23 mouse cellular contexts compared by ENCODE assay signal in the genomic region with DNA sequence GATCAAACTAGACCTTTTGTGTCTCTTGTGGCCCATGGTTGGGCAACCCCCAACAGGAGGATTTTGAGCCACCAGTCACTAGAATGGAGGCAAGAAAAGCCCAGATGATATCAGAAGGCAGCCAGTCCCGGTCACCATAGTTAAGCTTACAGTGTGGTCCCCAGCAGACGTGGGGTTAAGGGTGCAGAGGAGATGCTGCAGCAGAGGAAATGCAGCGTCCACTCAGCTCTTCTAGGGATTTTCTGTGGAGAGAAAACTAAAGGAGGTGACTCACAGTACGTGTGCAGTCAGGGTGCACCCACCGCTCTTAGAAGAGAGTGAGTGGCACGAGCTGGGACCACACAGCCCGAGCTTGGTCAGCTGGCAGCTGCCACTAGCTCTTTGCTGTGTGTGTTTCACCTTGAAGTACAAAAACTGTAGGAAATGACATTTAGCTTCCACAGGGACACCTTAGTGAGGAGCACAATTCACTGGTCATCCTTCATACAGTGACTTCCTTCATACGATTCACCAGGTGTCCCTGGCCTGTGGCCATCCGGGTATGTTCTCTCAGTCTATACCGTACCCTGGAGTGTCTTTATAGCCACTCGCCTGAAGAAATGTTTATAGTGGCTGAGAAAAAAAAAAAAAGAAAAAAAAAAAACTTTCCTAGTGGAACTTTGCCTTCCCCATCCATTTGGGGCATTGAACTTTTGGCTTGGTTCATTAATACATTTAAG. TPM values are rescaled to one million over a fixed set of nuclear protein-coding genes. Genes with fewer than 3 reads are reported as not detected.
DNase-seq lines count a peak whose midpoint lies in the region; ATAC-seq and TF ChIP-seq lines count a peak whose summit lies in the region.
"Had no signal": no experiment of that assay in that cellular context is flagged by ENCODE, and none has a peak within 500 bp of the region (broad histone marks: within the 10 kb centered on the region; RNA-seq: fewer than 3 reads in every experiment).

No protein-coding gene starts in this region.

- peaks cover 12% of the 10 kb centered on the region for H3K4me1 ChIP-seq in hindbrain, embryonic 16.5 days (ENCODE audit: control insufficient read depth, insufficient read depth, low read depth, low read length)
- H3K4me1 ChIP-seq in limb, embryonic 13.5 days: peaks cover 59% of the 10 kb centered on the region
- H3K4me1 ChIP-seq in forebrain, embryonic 10.5 days: peaks cover 7% of the 10 kb centered on the region

- H3K4me2 ChIP-seq in hindbrain, embryonic 16.5 days (ENCODE audit: low read length): no peak overlapping the region
- no peak overlapping the region for H3K4me2 ChIP-seq in limb, embryonic 13.5 days (replicated peaks)

- no peak for TF ChIP-seq CTCF in left cerebral cortex, adult 2 months (IDR thresholded peaks at IDR 0.05)

- H3K4me3 ChIP-seq in left cerebral cortex, adult 2 months: no peak overlapping the region
- H3K4me3 ChIP-seq in hindbrain, embryonic 16.5 days (ENCODE audit: low read length): no peak overlapping the region
- no peak overlapping the region for H3K4me3 ChIP-seq in limb, embryonic 13.5 days
- no peak overlapping the region for H3K4me3 ChIP-seq in forebrain, embryonic 10.5 days
- H3K4me3 ChIP-seq: intestine, embryonic 15.5 days; kidney, embryonic 15.5 days; liver, embryonic 13.5 days had no signal

- ATAC-seq in hindbrain, embryonic 16.5 days: no peak
- ATAC-seq in limb, embryonic 13.5 days (ENCODE audit: low FRiP score, low read depth): no peak
- ATAC-seq: forebrain, embryonic 14.5 days; intestine, embryonic 15.5 days had no signal

- no peaks in the 10 kb centered on the region for H3K27me3 ChIP-seq in hindbrain, embryonic 16.5 days (replicated peaks; ENCODE audit: control insufficient read depth, insufficient read depth, low read length)
- H3K27me3 ChIP-seq in limb, embryonic 13.5 days: no peaks in the 10 kb centered on the region
- H3K27me3 ChIP-seq in forebrain, embryonic 10.5 days (ENCODE audit: poor library complexity, severe bottlenecking): no peaks in the 10 kb centered on the region
- H3K27me3 ChIP-seq: intestine, embryonic 15.5 days; kidney, embryonic 15.5 days; liver, embryonic 13.5 days had no signal

- no peak overlapping the region for H3K9ac ChIP-seq in hindbrain, embryonic 16.5 days (ENCODE audit: low read depth, low read length)
- H3K9ac ChIP-seq in limb, embryonic 13.5 days: 0 out of 2 replicates have a peak overlapping the region, but pooled peaks have one; percentile 4
- H3K9ac ChIP-seq: intestine, embryonic 15.5 days; kidney, embryonic 15.5 days; liver, embryonic 13.5 days had no signal

- no peaks in the 10 kb centered on the region for H3K36me3 ChIP-seq in hindbrain, embryonic 16.5 days (ENCODE audit: control insufficient read depth, insufficient read depth, low read length)
- no peaks in the 10 kb centered on the region for H3K36me3 ChIP-seq in limb, embryonic 13.5 days
- H3K36me3 ChIP-seq in forebrain, embryonic 10.5 days (replicated peaks): peaks cover 17% of the 10 kb centered on the region

- intact Hi-C loops in left cerebral cortex, adult 2 months (cut with DNase I): loop anchor here (5.0 kb wide), 1 partner anchor 359 kb away; no protein-coding TSS in a partner anchor
- intact Hi-C loops in left cerebral cortex, postnatal 14 days (cut with DNase I): loop anchor here (5.0 kb wide), 2 partner anchors 34 to 359 kb away; no protein-coding TSS in a partner anchor

- no peaks in the 10 kb centered on the region for H3K9me3 ChIP-seq in hindbrain, embryonic 16.5 days (ENCODE audit: control insufficient read depth, low read length)
- no peaks in the 10 kb centered on the region for H3K9me3 ChIP-seq in limb, embryonic 13.5 days
- no peaks in the 10 kb centered on the region for H3K9me3 ChIP-seq in forebrain, embryonic 10.5 days
- H3K9me3 ChIP-seq: intestine, embryonic 15.5 days; kidney, embryonic 15.5 days; liver, embryonic 13.5 days had no signal

- peak; percentile 90 for DNase-seq in heart, adult 11 months
- no peak for DNase-seq in heart, adult 9 months (ENCODE audit: low spot score in 2 of 2)
- DNase-seq in left cerebral cortex, adult 2 months (ENCODE audit: extremely low spot score in 1 of 2, low spot score in 2 of 2): no peak
- no peak for DNase-seq in left cerebral cortex, postnatal 14 days (ENCODE audit: low spot score in 2 of 2)
- DNase-seq in forebrain, embryonic 10.5 days (ENCODE audit: extremely low spot score, low spot score): no peak
- DNase-seq: embryo, embryonic 11 days; layer of hippocampus, postnatal 36 days; left cerebral cortex, postnatal 4 days; liver, embryonic 13.5 days; lung, postnatal 36 days; right cerebral cortex, postnatal 25 days had no signal

- peak overlapping the region; percentile 74 for H3K27ac ChIP-seq in left cerebral cortex, adult 2 months
- peak overlapping the region; percentile 64; the same call in 1 of the 2 replicates for H3K27ac ChIP-seq in hindbrain, embryonic 16.5 days (ENCODE audit: low read depth, low read length)
- no peak overlapping the region for H3K27ac ChIP-seq in limb, embryonic 13.5 days
- no peak overlapping the region for H3K27ac ChIP-seq in forebrain, embryonic 10.5 days
- H3K27ac ChIP-seq: liver, embryonic 13.5 days had no signal

- 72% methylated on average over 11 of the region's 11 CpGs for WGBS in hindbrain, embryonic 16.5 days
- WGBS in limb, embryonic 13.5 days: 73% methylated on average over 11 of the region's 11 CpGs
- WGBS in forebrain, embryonic 10.5 days: 89% methylated on average over 11 of the region's 11 CpGs

RNA-seq across cellular contexts. Expression of a gene that starts 5.3 kb away (rescaled TPM):
- total RNA-seq in left cerebral cortex, adult 2 months (2021): not detected
- not detected for total RNA-seq in left cerebral cortex, postnatal 14 days (2021)
- not detected in 2 replicates for polyA plus RNA-seq in hindbrain, embryonic 16.5 days (2015; fragmentation: Nextera tagmentation; extraction: Ambion mirVana)
- polyA plus RNA-seq in limb, embryonic 13.5 days (2015; fragmentation: Nextera tagmentation; extraction: Ambion mirVana): not detected in 2 replicates
- polyA plus RNA-seq in forebrain, embryonic 10.5 days (2016; fragmentation: Nextera tagmentation; extraction: Ambion mirVana): not detected in 2 replicates
- total RNA-seq: adrenal gland, adult 18-20 months; layer of hippocampus, postnatal 36 days; left cerebral cortex, postnatal 4 days; midbrain, postnatal 0 days had no signal
- polyA plus RNA-seq: gonadal fat pad, adult 2 months; heart, postnatal 0 days; kidney, embryonic 15.5 days; large intestine, adult 2 months; liver, embryonic 13.5 days; midbrain, postnatal 0 days; neural tube, embryonic 11.5 days; stomach, postnatal 0 days had no signal

RNA-seq across cellular contexts. Expression of a gene that starts 24.2 kb away (rescaled TPM):
- 10 to 100 TPM; 35.1 to 35.8 TPM for total RNA-seq in left cerebral cortex, adult 2 months (2021)
- total RNA-seq in left cerebral cortex, postnatal 14 days (2021): 10 to 100 TPM; 35.3 to 36.2 TPM
- polyA plus RNA-seq in hindbrain, embryonic 16.5 days (2015; fragmentation: Nextera tagmentation; extraction: Ambion mirVana): 26.9 and 29.8 TPM in 2 replicates
- polyA plus RNA-seq in limb, embryonic 13.5 days (2015; fragmentation: Nextera tagmentation; extraction: Ambion mirVana): 41.0 and 44.8 TPM in 2 replicates
- polyA plus RNA-seq in forebrain, embryonic 10.5 days (2016; fragmentation: Nextera tagmentation; extraction: Ambion mirVana): 45.4 and 47.2 TPM in 2 replicates

RNA-seq across cellular contexts. Expression of a gene that starts 55.9 kb away (rescaled TPM):
- 10 to 100 TPM; 85.3 to 89.6 TPM for total RNA-seq in left cerebral cortex, adult 2 months (2021)
- 10 to 100 TPM; 80.7 to 83.7 TPM for total RNA-seq in left cerebral cortex, postnatal 14 days (2021)
- polyA plus RNA-seq in hindbrain, embryonic 16.5 days (2015; fragmentation: Nextera tagmentation; extraction: Ambion mirVana): 18.9 and 27.8 TPM in 2 replicates
- polyA plus RNA-seq in limb, embryonic 13.5 days (2015; fragmentation: Nextera tagmentation; extraction: Ambion mirVana): 36.3 and 39.1 TPM in 2 replicates
- polyA plus RNA-seq in forebrain, embryonic 10.5 days (2016; fragmentation: Nextera tagmentation; extraction: Ambion mirVana): 16.1 and 20.7 TPM in 2 replicates

Comparison
In these comparisons a context has a peak if more than half of its experiments do, and no peak if none do; other contexts are left out.
1. H3K27ac ChIP-seq: peak in left cerebral cortex, adult 2 months (single experiment) and hindbrain, embryonic 16.5 days (single experiment); none in limb, embryonic 13.5 days (single experiment) and forebrain, embryonic 10.5 days (single experiment).